Mouse (Mus musculus): ENCODE measurements around the gene Art3. TPM values are rescaled to one million over a fixed set of nuclear protein-coding genes. Genes with fewer than 3 reads are reported as not detected.
A peak's percentile ranks its signal among the peaks of the same experiment; 100 is the strongest.

Art3 gene
- polyA plus RNA-seq, 1 experiment from 2014 or later = 2.5 TPM

- Histone ChIP-seq H3K9ac (ENCODE audit: low read length) (no peak overlapping the region), H3K4me3 (ENCODE audit: low read depth, low read length) (no peak overlapping the region), H3K27me3 (ENCODE audit: control insufficient read depth, insufficient read depth, low read length) (peaks cover 12% of the 10 kb centered on the region), H3K9me3 (ENCODE audit: control insufficient read depth, low read length) (no peaks in the 10 kb centered on the region), H3K27ac (replicated peaks; ENCODE audit: low read depth, low read length) (no peak overlapping the region), H3K36me3 (ENCODE audit: control insufficient read depth, insufficient read depth, low read length) (no peaks in the 10 kb centered on the region), H3K4me1 (ENCODE audit: control insufficient read depth, insufficient read depth, low read length) (peaks cover 3% of the 10 kb centered on the region; the same call in 1 of the 2 replicates), H3K4me2 (ENCODE audit: low read depth, severe bottlenecking) (no peak overlapping the region)
- ATAC-seq (ENCODE audit: insufficient number of reproducible peaks, low FRiP score, low TSS enrichment, low read depth) = no peak
- DNase-seq (ENCODE audit: low spot score) = no peak
- WGBS = 82% methylated on average over 8 of the region's 8 CpGs
Measured at GRCm38 (mm10) chr5:92390615-92391014, 59.0 kb downstream of the Art3 start.

DNA sequence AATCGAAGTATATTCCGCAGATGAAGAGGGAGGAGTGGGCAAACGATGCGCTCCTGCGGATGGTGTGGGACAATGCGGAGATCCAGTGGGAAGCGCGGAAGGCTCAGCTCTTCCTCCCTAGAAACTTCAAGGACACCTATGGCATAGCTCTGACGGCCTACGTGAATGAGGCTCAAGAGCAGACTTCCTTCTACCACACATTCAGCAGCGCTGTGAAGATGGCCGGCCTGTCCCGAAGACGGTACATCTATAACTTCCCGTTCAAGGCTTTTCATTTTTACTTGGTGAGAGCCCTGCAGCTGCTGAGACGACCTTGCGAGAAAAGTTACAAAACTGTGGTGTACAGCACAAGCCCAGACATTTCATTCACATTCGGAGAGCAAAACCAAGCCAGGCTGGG lies 60.9 kb downstream of the Art3 start:
- Histone ChIP-seq H3K4me3 (ENCODE audit: low read depth, low read length) (peak overlapping the region; percentile 14), H3K9me3 (ENCODE audit: control insufficient read depth, low read length) (no peaks in the 10 kb centered on the region), H3K9ac (ENCODE audit: low read length) (no peak overlapping the region), H3K4me2 (ENCODE audit: low read depth, severe bottlenecking) (peak overlapping the region; percentile 24; the same call in 1 of the 2 replicates), H3K27me3 (ENCODE audit: control insufficient read depth, insufficient read depth, low read length) (peaks cover 12% of the 10 kb centered on the region), H3K27ac (replicated peaks; ENCODE audit: low read depth, low read length) (no peak overlapping the region), H3K36me3 (ENCODE audit: control insufficient read depth, insufficient read depth, low read length) (no peaks in the 10 kb centered on the region), H3K4me1 (ENCODE audit: control insufficient read depth, insufficient read depth, low read length) (peaks cover 3% of the 10 kb centered on the region; the same call in 1 of the 2 replicates)
- 40% methylated on average over 18 of the region's 18 CpGs for WGBS
- ATAC-seq (ENCODE audit: insufficient number of reproducible peaks, low FRiP score, low TSS enrichment, low read depth) = no peak
- DNase-seq (ENCODE audit: low spot score) = peak; percentile 31

DNA sequence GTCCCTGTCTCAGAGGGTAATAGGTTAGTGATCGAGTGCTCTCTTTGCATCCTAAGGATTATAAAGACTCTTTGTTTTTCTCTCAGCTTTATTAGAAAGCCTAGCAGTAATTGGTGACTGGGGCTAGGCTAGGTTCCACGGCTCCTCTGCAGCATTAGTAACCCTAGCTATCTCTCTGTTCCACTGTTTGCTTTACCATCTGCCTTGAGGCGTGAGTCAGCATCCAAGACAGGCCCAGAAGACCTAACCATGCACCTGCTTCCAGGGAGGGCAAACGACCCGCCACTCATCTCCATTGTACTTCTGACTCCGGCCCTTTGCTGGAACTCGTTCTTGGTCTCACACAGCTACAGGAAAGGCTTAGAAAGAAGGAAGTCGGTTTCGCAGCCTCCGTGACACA lies 62.2 kb downstream of the Art3 start:
- H3K27me3 ChIP-seq (ENCODE audit: control insufficient read depth, insufficient read depth, low read length) = peaks cover 12% of the 10 kb centered on the region
- 70% methylated on average over 10 of the region's 10 CpGs for WGBS

GRCm38 (mm10) chr5:92395764-92396163 lies 64.1 kb downstream of the Art3 start:
- Histone ChIP-seq H3K36me3 (ENCODE audit: control insufficient read depth, insufficient read depth, low read length) (no peaks in the 10 kb centered on the region), H3K27ac (replicated peaks; ENCODE audit: low read depth, low read length) (no peak overlapping the region), H3K9ac (ENCODE audit: low read length) (no peak overlapping the region), H3K9me3 (ENCODE audit: control insufficient read depth, low read length) (no peaks in the 10 kb centered on the region), H3K4me2 (ENCODE audit: low read depth, severe bottlenecking) (no peak overlapping the region), H3K4me1 (ENCODE audit: control insufficient read depth, insufficient read depth, low read length) (peaks cover 3% of the 10 kb centered on the region; the same call in 1 of the 2 replicates), H3K27me3 (ENCODE audit: control insufficient read depth, insufficient read depth, low read length) (peaks cover 12% of the 10 kb centered on the region), H3K4me3 (ENCODE audit: low read depth, low read length) (no peak overlapping the region)
- ATAC-seq (ENCODE audit: insufficient number of reproducible peaks, low FRiP score, low TSS enrichment, low read depth) (no peak), DNase-seq (ENCODE audit: low spot score) (no peak)
- whole genome bisulfite sequencing = 86% methylated on average over 3 of the region's 3 CpGs

More for the DNA sequence above, 62.2 kb downstream of the Art3 start:
- Histone ChIP-seq H3K36me3 (ENCODE audit: control insufficient read depth, insufficient read depth, low read length) (no peaks in the 10 kb centered on the region), H3K9ac (ENCODE audit: low read length) (no peak overlapping the region), H3K4me2 (ENCODE audit: low read depth, severe bottlenecking) (no peak overlapping the region), H3K4me3 (ENCODE audit: low read depth, low read length) (no peak overlapping the region), H3K9me3 (ENCODE audit: control insufficient read depth, low read length) (no peaks in the 10 kb centered on the region), H3K27ac (replicated peaks; ENCODE audit: low read depth, low read length) (no peak overlapping the region), H3K4me1 (ENCODE audit: control insufficient read depth, insufficient read depth, low read length) (peaks cover 3% of the 10 kb centered on the region; the same call in 1 of the 2 replicates)
- no peak for DNase-seq (ENCODE audit: low spot score)
- no peak for ATAC-seq (ENCODE audit: insufficient number of reproducible peaks, low FRiP score, low TSS enrichment, low read depth)

- Histone ChIP-seq H3K9ac (ENCODE audit: low read length) (no peak overlapping the region), H3K36me3 (ENCODE audit: control insufficient read depth, insufficient read depth, low read length) (no peaks in the 10 kb centered on the region), H3K4me3 (ENCODE audit: low read depth, low read length) (no peak overlapping the region), H3K27me3 (ENCODE audit: control insufficient read depth, insufficient read depth, low read length) (peaks cover 12% of the 10 kb centered on the region), H3K4me2 (ENCODE audit: low read depth, severe bottlenecking) (no peak overlapping the region), H3K27ac (replicated peaks; ENCODE audit: low read depth, low read length) (no peak overlapping the region), H3K4me1 (ENCODE audit: control insufficient read depth, insufficient read depth, low read length) (peaks cover 3% of the 10 kb centered on the region; the same call in 1 of the 2 replicates), H3K9me3 (ENCODE audit: control insufficient read depth, low read length) (no peaks in the 10 kb centered on the region)
- WGBS = 95% methylated on average over 6 of the region's 6 CpGs
- DNase-seq (ENCODE audit: low spot score) = no peak
- no peak for ATAC-seq (ENCODE audit: insufficient number of reproducible peaks, low FRiP score, low TSS enrichment, low read depth)
Measured at GRCm38 (mm10) chr5:92396476-92396875, 64.8 kb downstream of the Art3 start.

- Histone ChIP-seq H3K9me3 (ENCODE audit: control insufficient read depth, low read length) (no peaks in the 10 kb centered on the region), H3K36me3 (ENCODE audit: control insufficient read depth, insufficient read depth, low read length) (no peaks in the 10 kb centered on the region), H3K27ac (replicated peaks; ENCODE audit: low read depth, low read length) (no peak overlapping the region), H3K4me3 (ENCODE audit: low read depth, low read length) (no peak overlapping the region), H3K4me1 (ENCODE audit: control insufficient read depth, insufficient read depth, low read length) (0 out of 2 replicates have a peak, but pooled peaks cover under 1% of the 10 kb centered on the region), H3K9ac (ENCODE audit: low read length) (no peak overlapping the region), H3K27me3 (ENCODE audit: control insufficient read depth, insufficient read depth, low read length) (peaks cover 2% of the 10 kb centered on the region; the same call in 1 of the 2 replicates), H3K4me2 (ENCODE audit: low read depth, severe bottlenecking) (no peak overlapping the region)
- 19% methylated on average over 5 of the region's 5 CpGs for WGBS
- peak; percentile 88 for DNase-seq (ENCODE audit: low spot score)
- ATAC-seq (ENCODE audit: insufficient number of reproducible peaks, low FRiP score, low TSS enrichment, low read depth) = peak; percentile 81
Measured at GRCm38 (mm10) chr5:92398153-92398552, 66.5 kb downstream of the Art3 start.

DNA sequence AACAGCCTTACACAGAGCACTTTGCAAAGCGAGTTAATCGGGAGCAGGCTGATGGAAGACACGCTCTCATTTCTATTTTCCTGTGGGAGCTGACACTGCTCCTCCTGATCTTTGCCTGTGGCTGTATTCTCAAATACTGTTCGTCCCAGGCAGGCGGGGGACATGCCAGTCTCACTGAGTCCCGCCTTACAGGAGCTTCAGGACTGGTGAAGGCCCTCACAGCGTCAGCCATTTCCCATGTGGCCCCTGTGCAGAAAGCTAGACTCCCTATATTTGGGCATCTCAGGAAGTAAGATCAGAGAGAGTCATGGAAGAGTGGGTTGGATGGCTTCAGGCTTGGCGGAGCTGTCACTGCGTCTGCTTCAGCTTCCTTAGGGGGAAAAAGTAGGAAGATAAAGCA lies 71.2 kb downstream of the Art3 start:
- no peaks in the 10 kb centered on the region for H3K27me3 ChIP-seq (ENCODE audit: control insufficient read depth, insufficient read depth, low read length)
- no peaks in the 10 kb centered on the region for H3K9me3 ChIP-seq (ENCODE audit: control insufficient read depth, low read length)
- ATAC-seq (ENCODE audit: insufficient number of reproducible peaks, low FRiP score, low TSS enrichment, low read depth) (no peak), DNase-seq (ENCODE audit: low spot score) (no peak)
- peaks cover 12% of the 10 kb centered on the region for H3K4me1 ChIP-seq (ENCODE audit: control insufficient read depth, insufficient read depth, low read length)
- no peak overlapping the region for H3K27ac ChIP-seq (replicated peaks; ENCODE audit: low read depth, low read length)
- H3K9ac ChIP-seq (ENCODE audit: low read length) = no peak overlapping the region
- no peak overlapping the region for H3K4me3 ChIP-seq (ENCODE audit: low read depth, low read length)
- no peaks in the 10 kb centered on the region for H3K36me3 ChIP-seq (ENCODE audit: control insufficient read depth, insufficient read depth, low read length)
- no peak overlapping the region for H3K4me2 ChIP-seq (ENCODE audit: low read depth, severe bottlenecking)
- 77% methylated on average over 9 of the region's 9 CpGs for WGBS

- Histone ChIP-seq H3K27me3 (ENCODE audit: control insufficient read depth, insufficient read depth, low read length) (no peaks in the 10 kb centered on the region), H3K4me3 (ENCODE audit: low read depth, low read length) (no peak overlapping the region), H3K9ac (ENCODE audit: low read length) (peak overlapping the region; percentile 30; the same call in 1 of the 2 replicates), H3K4me1 (ENCODE audit: control insufficient read depth, insufficient read depth, low read length) (peaks cover 12% of the 10 kb centered on the region), H3K36me3 (ENCODE audit: control insufficient read depth, insufficient read depth, low read length) (no peaks in the 10 kb centered on the region), H3K4me2 (ENCODE audit: low read depth, severe bottlenecking) (peak overlapping the region; percentile 3; the same call in 1 of the 2 replicates), H3K27ac (replicated peaks; ENCODE audit: low read depth, low read length) (peak overlapping the region; percentile 64), H3K9me3 (ENCODE audit: control insufficient read depth, low read length) (no peaks in the 10 kb centered on the region)
- peak; percentile 81 for DNase-seq (ENCODE audit: low spot score)
- WGBS = 21% methylated on average over 9 of the region's 10 CpGs
- ATAC-seq (ENCODE audit: insufficient number of reproducible peaks, low FRiP score, low TSS enrichment, low read depth) = peak; percentile 82
Measured at GRCm38 (mm10) chr5:92403562-92404399, 72.2 kb downstream of the Art3 start.

Measured in limb, embryonic 11.5 days (tissue).